Mouse (Mus musculus): ENCODE results near the gene Ip6k3.

Gene Ip6k3

GRCm38 (mm10) chr17:27121266-27121665 is 46.3 kb downstream of the Ip6k3 start:
- DNase-seq, result no peak

DNA sequence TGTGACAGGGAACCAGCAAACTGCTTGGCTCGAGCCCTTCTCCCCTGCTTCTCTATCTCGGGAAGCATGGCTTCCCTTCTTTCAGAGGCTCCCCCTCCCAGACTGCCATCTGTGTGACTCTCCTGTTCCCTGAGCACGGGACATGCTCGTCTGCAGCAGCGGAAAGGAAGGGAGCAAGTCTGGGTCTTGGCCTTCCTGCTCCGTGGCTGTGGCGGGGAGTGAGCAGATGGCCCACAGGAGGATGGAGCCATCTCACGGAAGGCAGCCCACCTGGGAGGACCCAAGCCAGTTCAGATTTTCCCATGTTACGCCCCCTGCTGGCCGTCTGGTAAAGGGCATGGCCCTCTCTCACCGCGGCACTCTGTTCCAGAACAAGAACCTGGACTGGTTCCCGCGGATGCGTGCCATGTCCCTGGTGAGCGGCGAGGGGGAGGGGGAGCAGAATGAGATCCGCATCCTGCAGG is 47.0 kb downstream of the Ip6k3 start:
- peak; percentile 49 for DNase-seq

- DNase-seq, result no peak
Measured at GRCm38 (mm10) chr17:27119954-27120353, 47.6 kb downstream of the Ip6k3 start.

- DNase-seq, result no peak
Measured at GRCm38 (mm10) chr17:27119540-27119895, 48.1 kb downstream of the Ip6k3 start.

DNA sequence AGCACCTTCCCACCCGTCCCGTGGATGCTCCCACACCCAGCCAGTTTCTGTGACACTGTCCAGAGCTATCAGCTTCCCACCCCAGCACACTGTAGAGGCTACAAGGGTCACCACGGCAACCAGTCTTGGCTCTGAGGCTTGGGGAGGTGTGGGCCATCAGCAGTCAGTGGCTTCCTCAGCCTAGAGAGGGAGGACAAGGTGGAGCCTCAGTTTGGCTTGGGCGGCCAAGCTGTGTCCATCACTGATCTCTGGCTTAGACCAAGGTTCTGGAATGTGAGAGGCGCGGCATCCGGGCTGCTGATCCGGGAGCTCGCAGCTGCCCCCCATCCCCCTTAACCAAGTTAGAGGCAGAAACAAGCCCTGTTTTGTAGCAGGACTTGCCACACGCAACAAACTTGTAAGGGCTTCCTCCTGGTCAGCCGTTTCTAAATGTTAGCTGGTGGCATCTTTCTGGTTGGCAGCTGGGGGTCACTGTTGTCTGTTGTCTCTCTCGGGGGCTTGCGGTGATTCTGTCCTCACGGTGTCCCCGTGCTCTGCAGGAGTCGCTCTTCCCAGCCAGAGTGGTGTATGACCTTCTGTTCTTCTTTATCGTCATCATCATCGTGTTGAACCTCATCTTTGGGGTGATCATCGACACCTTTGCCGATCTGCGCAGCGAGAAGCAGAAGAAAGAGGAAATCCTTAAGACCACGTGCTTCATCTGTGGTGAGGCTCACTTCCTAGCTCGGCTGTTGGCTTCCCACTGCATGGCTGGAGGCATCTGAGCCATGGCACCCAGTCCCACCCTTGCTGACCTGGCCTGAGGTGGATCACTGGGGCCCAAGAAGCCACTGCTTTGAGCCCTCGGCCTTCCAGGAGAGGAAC is 48.7 kb downstream of the Ip6k3 start:
- DNase-seq, result no peak

- no peak for DNase-seq
Measured at GRCm38 (mm10) chr17:27110072-27110471, 57.5 kb downstream of the Ip6k3 start.

- no peak for DNase-seq
Measured at GRCm38 (mm10) chr17:27107936-27108335, 59.7 kb downstream of the Ip6k3 start.

GRCm38 (mm10) chr17:27106745-27107144 is 60.9 kb downstream of the Ip6k3 start:
- no peak for DNase-seq

- no peak for DNase-seq
Measured at GRCm38 (mm10) chr17:27105698-27106470, 61.7 kb downstream of the Ip6k3 start.

DNA sequence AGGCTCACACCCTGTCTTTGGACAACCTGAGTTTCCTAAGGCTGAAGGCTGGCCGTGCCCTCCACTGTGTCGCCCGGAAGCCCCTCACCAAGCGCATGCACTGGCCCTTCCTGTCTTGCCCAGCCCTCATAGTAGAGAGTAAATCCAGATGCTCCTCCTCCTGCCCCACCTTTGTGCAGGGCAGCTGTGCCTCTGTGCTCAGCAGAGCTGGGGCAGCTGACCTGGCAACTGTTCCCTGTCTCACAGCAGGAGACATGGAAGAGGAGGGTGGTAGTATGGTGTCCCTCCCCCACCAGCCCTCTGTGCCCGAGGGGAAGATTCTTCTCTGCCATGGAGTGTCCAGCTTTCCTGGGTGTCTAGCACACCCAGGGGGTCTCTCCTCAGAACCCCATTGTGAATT is 65.9 kb downstream of the Ip6k3 start:
- no peak for DNase-seq

- peak; percentile 27 for DNase-seq
Measured at GRCm38 (mm10) chr17:27095690-27096089, 71.9 kb downstream of the Ip6k3 start.
